Mouse (Mus musculus): ENCODE data around the gene Pfn1. TPM values are rescaled to one million over a fixed set of nuclear protein-coding genes. Genes with fewer than 3 reads are reported as not detected.
A peak's percentile ranks its signal among the peaks of the same experiment; 100 is the strongest.

The Pfn1 gene
- polyA plus RNA-seq, 1 experiment from 2014 or later = 2,326 TPM

GRCm38 (mm10) chr11:70652029-70652883, 2.2 kb downstream of the Pfn1 start:
- Histone ChIP-seq H3K9me3 (ENCODE audit: control insufficient read depth, low read length) (no peaks in the 10 kb centered on the region), H3K4me1 (ENCODE audit: control insufficient read depth, insufficient read depth, low read length) (peaks cover 51% of the 10 kb centered on the region), H3K4me3 (ENCODE audit: low read length) (peak overlapping the region; percentile 99), H3K27ac (ENCODE audit: low read length) (peak overlapping the region; percentile 100), H3K27me3 (replicated peaks; ENCODE audit: control insufficient read depth, insufficient read depth, low read length) (no peaks in the 10 kb centered on the region), H3K36me3 (ENCODE audit: control insufficient read depth, insufficient read depth, low read length) (peaks cover 18% of the 10 kb centered on the region), H3K9ac (ENCODE audit: low read depth, low read length) (peak overlapping the region; percentile 100), H3K4me2 (ENCODE audit: low read depth, low read length) (peak overlapping the region; percentile 85)
- WGBS = 46% methylated on average over 12 of the region's 12 CpGs
- no peak for ATAC-seq

- WGBS = 54% methylated on average over 2 of the region's 2 CpGs
- H3K36me3 ChIP-seq (ENCODE audit: control insufficient read depth, insufficient read depth, low read length) = peaks cover 18% of the 10 kb centered on the region
- no peaks in the 10 kb centered on the region for H3K9me3 ChIP-seq (ENCODE audit: control insufficient read depth, low read length)
- no peak for ATAC-seq
- H3K4me1 ChIP-seq (ENCODE audit: control insufficient read depth, insufficient read depth, low read length) = peaks cover 43% of the 10 kb centered on the region
- peak overlapping the region; percentile 96; the same call in 1 of the 2 replicates for H3K27ac ChIP-seq (ENCODE audit: low read length)
- H3K4me2 ChIP-seq (ENCODE audit: low read depth, low read length) = peak overlapping the region; percentile 85
- H3K4me3 ChIP-seq (ENCODE audit: low read length) = peak overlapping the region; percentile 23
- H3K27me3 ChIP-seq (replicated peaks; ENCODE audit: control insufficient read depth, insufficient read depth, low read length) = no peaks in the 10 kb centered on the region
- H3K9ac ChIP-seq (ENCODE audit: low read depth, low read length) = 0 out of 2 replicates have a peak overlapping the region, but pooled peaks have one; percentile 57
Measured at GRCm38 (mm10) chr11:70651391-70651790, 3.1 kb downstream of the Pfn1 start.

GRCm38 (mm10) chr11:70650322-70651175, 3.9 kb downstream of the Pfn1 start:
- 65% methylated on average over 12 of the region's 12 CpGs for WGBS
- Histone ChIP-seq H3K36me3 (ENCODE audit: control insufficient read depth, insufficient read depth, low read length) (peaks cover 18% of the 10 kb centered on the region), H3K9ac (ENCODE audit: low read depth, low read length) (peak overlapping the region; percentile 57), H3K4me2 (ENCODE audit: low read depth, low read length) (peak overlapping the region; percentile 85), H3K27me3 (replicated peaks; ENCODE audit: control insufficient read depth, insufficient read depth, low read length) (no peaks in the 10 kb centered on the region), H3K4me1 (ENCODE audit: control insufficient read depth, insufficient read depth, low read length) (peaks cover 43% of the 10 kb centered on the region), H3K4me3 (ENCODE audit: low read length) (peak overlapping the region; percentile 23), H3K9me3 (ENCODE audit: control insufficient read depth, low read length) (no peaks in the 10 kb centered on the region), H3K27ac (ENCODE audit: low read length) (peak overlapping the region; percentile 96)
- no peak for ATAC-seq

DNA sequence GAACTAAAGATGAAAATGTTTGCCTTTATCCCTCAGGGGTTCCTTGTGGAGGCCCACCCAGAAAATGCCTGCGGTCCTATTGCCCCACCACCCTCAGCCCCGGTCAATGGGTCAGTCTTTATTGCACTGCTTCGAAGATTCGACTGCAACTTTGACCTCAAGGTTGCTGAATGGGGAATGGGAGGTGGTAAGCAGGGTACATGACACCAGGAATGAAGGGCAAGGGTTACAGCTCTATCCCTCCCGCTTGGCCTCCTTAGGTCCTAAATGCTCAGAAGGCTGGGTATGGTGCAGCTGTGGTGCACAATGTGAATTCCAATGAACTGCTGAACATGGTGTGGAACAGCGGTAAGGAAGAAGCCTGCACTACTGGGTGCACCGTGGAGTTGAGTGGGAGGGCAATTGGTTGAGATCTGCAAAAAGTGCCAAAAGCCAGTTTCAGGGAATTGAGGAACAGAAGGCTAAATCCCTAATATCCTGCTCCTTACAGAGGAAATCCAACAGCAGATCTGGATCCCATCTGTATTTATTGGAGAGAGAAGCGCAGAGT, 5.2 kb downstream of the Pfn1 start:
- Histone ChIP-seq H3K4me1 (ENCODE audit: control insufficient read depth, insufficient read depth, low read length) (peaks cover 44% of the 10 kb centered on the region), H3K27ac (ENCODE audit: low read length) (peak overlapping the region; percentile 96), H3K4me2 (ENCODE audit: low read depth, low read length) (peak overlapping the region; percentile 84), H3K36me3 (ENCODE audit: control insufficient read depth, insufficient read depth, low read length) (peaks cover 31% of the 10 kb centered on the region), H3K27me3 (replicated peaks; ENCODE audit: control insufficient read depth, insufficient read depth, low read length) (no peaks in the 10 kb centered on the region), H3K9ac (ENCODE audit: low read depth, low read length) (peak overlapping the region; percentile 44; the same call in 1 of the 2 replicates), H3K4me3 (ENCODE audit: low read length) (peak overlapping the region; percentile 80; the same call in 1 of the 2 replicates), H3K9me3 (ENCODE audit: control insufficient read depth, low read length) (no peaks in the 10 kb centered on the region)
- WGBS = 71% methylated on average over 8 of the region's 8 CpGs
- ATAC-seq = no peak

- Histone ChIP-seq H3K27me3 (replicated peaks; ENCODE audit: control insufficient read depth, insufficient read depth, low read length) (no peaks in the 10 kb centered on the region), H3K36me3 (ENCODE audit: control insufficient read depth, insufficient read depth, low read length) (peaks cover 32% of the 10 kb centered on the region), H3K4me2 (ENCODE audit: low read depth, low read length) (peak overlapping the region; percentile 84), H3K9ac (ENCODE audit: low read depth, low read length) (peak overlapping the region; percentile 89), H3K9me3 (ENCODE audit: control insufficient read depth, low read length) (no peaks in the 10 kb centered on the region), H3K4me1 (ENCODE audit: control insufficient read depth, insufficient read depth, low read length) (peaks cover 44% of the 10 kb centered on the region), H3K27ac (ENCODE audit: low read length) (peak overlapping the region; percentile 96), H3K4me3 (ENCODE audit: low read length) (peak overlapping the region; percentile 80)
- 67% methylated on average over 4 of the region's 4 CpGs for WGBS
- ATAC-seq = no peak
Measured at GRCm38 (mm10) chr11:70648512-70648911, 5.9 kb downstream of the Pfn1 start.

DNA sequence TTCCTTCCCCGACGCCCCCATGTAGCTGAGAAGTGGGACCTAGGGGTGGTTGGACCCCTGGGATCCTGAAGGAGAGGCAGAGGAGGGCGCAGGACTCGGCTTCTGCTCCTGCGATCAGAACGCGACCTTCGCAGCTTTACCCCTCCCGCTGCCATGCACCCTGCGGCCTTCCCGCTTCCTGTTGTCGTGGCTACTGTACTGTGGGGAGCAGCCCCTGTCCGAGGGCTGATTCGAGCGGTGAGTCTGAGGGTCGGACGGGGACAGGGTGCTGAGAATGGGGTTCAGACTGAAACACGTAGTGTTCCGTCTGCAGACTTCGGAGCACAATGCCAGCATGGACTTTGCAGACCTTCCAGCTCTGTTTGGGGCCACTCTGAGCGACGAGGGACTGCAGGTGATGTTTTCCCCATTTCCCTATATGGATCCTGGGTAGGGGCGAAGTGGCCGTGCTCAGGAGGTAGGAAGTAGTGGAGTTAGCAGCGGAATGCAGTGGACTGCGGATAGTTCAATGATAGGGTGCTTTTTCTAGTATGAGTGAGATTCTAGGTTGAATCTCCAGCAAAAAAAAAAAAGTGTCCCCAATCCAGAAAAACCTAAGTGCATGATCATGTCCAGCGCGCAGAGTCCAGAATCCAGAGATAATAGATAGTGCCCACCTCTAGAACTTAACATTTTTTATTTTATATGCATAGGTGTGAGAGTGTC, 6.6 kb downstream of the Pfn1 start:
- ATAC-seq = peak; percentile 25
- H3K36me3 ChIP-seq (ENCODE audit: control insufficient read depth, insufficient read depth, low read length) = peaks cover 32% of the 10 kb centered on the region
- peak overlapping the region; percentile 84 for H3K4me2 ChIP-seq (ENCODE audit: low read depth, low read length)
- H3K27me3 ChIP-seq (replicated peaks; ENCODE audit: control insufficient read depth, insufficient read depth, low read length) = no peaks in the 10 kb centered on the region
- peak overlapping the region; percentile 89 for H3K9ac ChIP-seq (ENCODE audit: low read depth, low read length)
- WGBS = 2% methylated on average over 28 of the region's 28 CpGs
- peak overlapping the region; percentile 96 for H3K27ac ChIP-seq (ENCODE audit: low read length)
- H3K9me3 ChIP-seq (ENCODE audit: control insufficient read depth, low read length) = no peaks in the 10 kb centered on the region
- H3K4me1 ChIP-seq (ENCODE audit: control insufficient read depth, insufficient read depth, low read length) = peaks cover 44% of the 10 kb centered on the region
- peak overlapping the region; percentile 80 for H3K4me3 ChIP-seq (ENCODE audit: low read length)

DNA sequence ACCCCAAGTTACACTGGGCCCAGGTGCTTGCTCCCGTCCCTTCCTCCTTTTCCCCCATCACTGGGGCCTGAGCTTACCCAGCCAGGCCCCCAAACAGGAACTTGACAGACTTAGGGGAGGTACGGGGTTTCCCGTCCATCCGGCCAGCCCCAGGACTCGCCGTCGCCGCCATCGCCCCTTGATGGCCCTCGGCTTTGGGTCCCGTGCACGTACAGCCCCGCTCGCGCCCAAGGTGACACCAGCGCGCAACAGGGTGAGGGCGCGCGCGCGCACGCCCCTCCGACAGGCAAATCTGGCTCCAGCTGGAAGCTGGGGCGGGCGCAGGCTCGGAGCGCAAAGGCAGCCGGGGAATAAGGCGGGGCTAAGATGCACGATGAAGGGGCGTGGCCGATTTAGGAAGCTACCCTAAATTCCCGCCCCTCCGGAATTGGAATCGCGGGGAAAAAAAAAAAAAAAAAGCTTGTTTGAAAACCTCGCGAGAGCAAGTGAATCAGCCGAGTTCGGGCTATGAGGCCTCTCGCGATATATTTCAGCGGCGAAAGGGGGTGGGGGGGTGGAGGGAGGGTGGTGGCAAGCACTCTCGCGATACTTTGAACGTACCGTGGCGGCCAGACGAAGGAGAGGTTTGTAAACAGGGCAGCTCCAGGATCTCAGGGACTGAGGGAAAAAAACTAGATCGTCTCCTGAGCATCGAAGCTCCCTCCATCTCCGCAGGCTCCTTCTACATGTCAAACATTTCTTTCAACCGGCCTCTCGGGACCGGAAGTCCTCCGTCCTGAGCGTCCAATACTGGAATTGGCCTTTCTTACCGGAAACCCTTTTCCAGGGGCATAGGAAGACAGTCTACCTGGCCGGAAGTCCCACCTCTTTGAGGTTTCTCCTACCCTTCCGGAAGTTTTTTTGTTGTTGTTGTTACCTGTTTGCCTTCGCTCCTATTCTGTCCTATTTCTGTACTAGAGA, 7.5 kb downstream of the Pfn1 start, which contains the start of the genes Rnf167 and Slc25a11:
TSS of gene Rnf167 (plus strand) at position 545 of the 960 bp plus-strand sequence.
TSS of gene Slc25a11 (minus strand) at position 789 of the 960 bp plus-strand sequence.
- H3K27ac ChIP-seq (ENCODE audit: low read length) = peak within 1 kb of the TSS; percentile 96
- peak within 1 kb of the TSS; percentile 92 for H3K9ac ChIP-seq (ENCODE audit: low read depth, low read length)
- peak within 1 kb of the TSS; percentile 80 for H3K4me3 ChIP-seq (ENCODE audit: low read length)
- under 1% methylated on average over 63 of the region's 63 CpGs for WGBS
- H3K9me3 ChIP-seq (ENCODE audit: control insufficient read depth, low read length) = no peaks in the 10 kb centered on the region
- H3K36me3 ChIP-seq (ENCODE audit: control insufficient read depth, insufficient read depth, low read length) = peaks cover 32% of the 10 kb centered on the region
- H3K4me1 ChIP-seq (ENCODE audit: control insufficient read depth, insufficient read depth, low read length) = peaks cover 37% of the 10 kb centered on the region
- H3K4me2 ChIP-seq (ENCODE audit: low read depth, low read length) = peak within 1 kb of the TSS; percentile 84
- no peaks in the 10 kb centered on the region for H3K27me3 ChIP-seq (replicated peaks; ENCODE audit: control insufficient read depth, insufficient read depth, low read length)
- ATAC-seq = peak; percentile 86

DNA sequence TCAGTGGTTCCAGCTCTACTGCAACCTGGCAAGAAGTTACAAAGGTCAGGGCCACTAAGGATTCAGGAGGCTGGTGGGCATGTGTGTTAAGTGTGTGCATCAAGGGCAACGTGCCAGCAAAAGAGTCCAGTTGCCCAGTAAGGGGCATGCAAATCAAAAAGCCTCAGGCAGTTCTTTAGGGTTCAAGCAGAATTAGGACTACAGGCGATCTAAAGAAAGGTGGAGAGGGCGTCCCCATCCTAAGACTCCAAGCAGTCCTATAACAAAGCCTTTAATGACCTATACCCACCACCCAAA, 8.2 kb downstream of the Pfn1 start:
- Histone ChIP-seq H3K27me3 (replicated peaks; ENCODE audit: control insufficient read depth, insufficient read depth, low read length) (no peaks in the 10 kb centered on the region), H3K4me2 (ENCODE audit: low read depth, low read length) (peak overlapping the region; percentile 68), H3K4me3 (ENCODE audit: low read length) (peak overlapping the region; percentile 76), H3K9ac (ENCODE audit: low read depth, low read length) (peak overlapping the region; percentile 92), H3K36me3 (ENCODE audit: control insufficient read depth, insufficient read depth, low read length) (peaks cover 28% of the 10 kb centered on the region), H3K4me1 (ENCODE audit: control insufficient read depth, insufficient read depth, low read length) (peaks cover 30% of the 10 kb centered on the region), H3K9me3 (ENCODE audit: control insufficient read depth, low read length) (no peaks in the 10 kb centered on the region), H3K27ac (ENCODE audit: low read length) (peak overlapping the region; percentile 94)
- no peak for ATAC-seq
- 17% methylated on average over 3 of the region's 3 CpGs for WGBS
